Mouse (Mus musculus) embryonic facial prominence, embryonic 10.5 days (tissue): ENCODE measurements around the gene Srebf1. TPM values are rescaled to one million over a fixed set of nuclear protein-coding genes. Genes with fewer than 3 reads are reported as not detected.
A peak's percentile ranks its signal among the peaks of the same experiment; 100 is the strongest.

Source experiments
- DNase-seq: peaks from one replicate; pipeline ENCODE4 v3.0.0-alpha.2; 2017; ENCODE audit warnings: low spot score
- H3K27ac ChIP-seq: fragments of 300-500 bp; sonication (generic); replicated peaks from 2 replicates; pipeline ENCODE4 v1.5.1; 2016; ENCODE audit warnings: mild to moderate bottlenecking
- H3K27me3 ChIP-seq: fragments of 300-500 bp; sonication (generic); replicated peaks from 2 replicates; pipeline ENCODE4 v1.6.1; 2016; ENCODE audit warnings: low read depth, mild to moderate bottlenecking; ENCODE audit not compliant: poor library complexity, severe bottlenecking
- H3K36me3 ChIP-seq: fragments of 300-500 bp; sonication (generic); replicated peaks from 2 replicates; pipeline ENCODE4 v1.6.1; 2016; ENCODE audit warnings: mild to moderate bottlenecking, moderate library complexity
- H3K4me1 ChIP-seq: fragments of 300-500 bp; sonication (generic); 2 replicates; pipeline ENCODE4 v1.6.1; 2016
- H3K4me3 ChIP-seq: fragments of 300-500 bp; sonication (generic); 2 replicates; pipeline ENCODE4 v1.5.1; 2016; ENCODE audit warnings: mild to moderate bottlenecking, moderate library complexity
- H3K9me3 ChIP-seq: fragments of 300-500 bp; sonication (generic); 2 replicates; pipeline ENCODE4 v1.6.1; 2016; ENCODE audit warnings: mild to moderate bottlenecking
- WGBS: fragments of 180-500 bp; shearing (Covaris S2); methylation state at CpG from one replicate; pipeline ENCODE4 v1.1.7; 2016; 5-methylcytosine and 5-hydroxymethylcytosine counted together
- polyA plus RNA-seq: library from polyadenylated mRNA; unstranded; fragments of >200 nt; fragmentation: Nextera tagmentation; extraction: Ambion mirVana; gene quantifications from 2 replicates; pipeline ENCODE4 v1.2.1, GENCODE M21; 2016

Gene Srebf1
- polyA plus RNA-seq, 1 experiment from 2014 or later = 52.1 TPM

GRCm38 (mm10) chr11:60184346-60185325, 37.7 kb downstream of the Srebf1 start:
- DNase-seq = no peak
- WGBS = 67% methylated on average over 22 of the region's 22 CpGs
- H3K4me3 ChIP-seq = no peak overlapping the region
- peaks cover 72% of the 10 kb centered on the region for H3K4me1 ChIP-seq
- H3K9me3 ChIP-seq = no peaks in the 10 kb centered on the region
- H3K27me3 ChIP-seq = no peaks in the 10 kb centered on the region
- peaks cover 74% of the 10 kb centered on the region for H3K36me3 ChIP-seq
- H3K27ac ChIP-seq = peak overlapping the region; percentile 58

- 71% methylated on average over 2 of the region's 2 CpGs for WGBS
- peak overlapping the region; percentile 57 for H3K27ac ChIP-seq
- peaks cover 86% of the 10 kb centered on the region for H3K4me1 ChIP-seq
These were observed 39.6 kb downstream of the Srebf1 start for GRCm38 (mm10) chr11:60182741-60183140.

GRCm38 (mm10) chr11:60182116-60182670, 40.2 kb downstream of the Srebf1 start:
- no peaks in the 10 kb centered on the region for H3K9me3 ChIP-seq
- H3K27me3 ChIP-seq = no peaks in the 10 kb centered on the region
- H3K4me3 ChIP-seq = no peak overlapping the region
- WGBS = 88% methylated on average over 12 of the region's 12 CpGs
- H3K36me3 ChIP-seq = peaks cover 61% of the 10 kb centered on the region
- peaks cover 92% of the 10 kb centered on the region for H3K4me1 ChIP-seq
- DNase-seq = no peak
- 0 out of 2 replicates have a peak overlapping the region, but pooled peaks have one; percentile 57 for H3K27ac ChIP-seq

More at GRCm38 (mm10) chr11:60182741-60183140, 39.6 kb downstream of the Srebf1 start:
- H3K4me3 ChIP-seq = no peak overlapping the region
- H3K9me3 ChIP-seq = no peaks in the 10 kb centered on the region
- peaks cover 67% of the 10 kb centered on the region for H3K36me3 ChIP-seq
- DNase-seq = no peak
- no peaks in the 10 kb centered on the region for H3K27me3 ChIP-seq

- peaks cover 36% of the 10 kb centered on the region for H3K36me3 ChIP-seq
- H3K27ac ChIP-seq = no peak overlapping the region; the same call in 1 of the 2 replicates
- peak overlapping the region; percentile 80; the same call in 1 of the 2 replicates for H3K4me3 ChIP-seq
- H3K9me3 ChIP-seq = no peaks in the 10 kb centered on the region
- H3K4me1 ChIP-seq = peaks cover 99% of the 10 kb centered on the region
- H3K27me3 ChIP-seq = no peaks in the 10 kb centered on the region
- no peak for DNase-seq
These were observed 43.9 kb downstream of the Srebf1 start for GRCm38 (mm10) chr11:60178506-60178905.

GRCm38 (mm10) chr11:60178005-60178404, 44.4 kb downstream of the Srebf1 start:
- Histone ChIP-seq H3K27me3 (no peaks in the 10 kb centered on the region), H3K4me3 (peak overlapping the region; percentile 80), H3K36me3 (peaks cover 37% of the 10 kb centered on the region), H3K27ac (peak overlapping the region; percentile 93), H3K4me1 (peaks cover 99% of the 10 kb centered on the region), H3K9me3 (no peaks in the 10 kb centered on the region)
- 58% methylated on average over 6 of the region's 6 CpGs for WGBS
- DNase-seq = no peak

- peak overlapping the region; percentile 80 for H3K4me3 ChIP-seq
- peak; percentile 71 for DNase-seq
- no peaks in the 10 kb centered on the region for H3K27me3 ChIP-seq
- peaks cover 98% of the 10 kb centered on the region for H3K4me1 ChIP-seq
- no peaks in the 10 kb centered on the region for H3K9me3 ChIP-seq
- peak overlapping the region; percentile 93 for H3K27ac ChIP-seq
- WGBS = under 1% methylated on average over 42 of the region's 42 CpGs
- H3K36me3 ChIP-seq = peaks cover 43% of the 10 kb centered on the region
These were observed 45.3 kb downstream of the Srebf1 start for GRCm38 (mm10) chr11:60176975-60177657.

- Histone ChIP-seq H3K9me3 (no peaks in the 10 kb centered on the region), H3K4me3 (peak overlapping the region; percentile 80), H3K36me3 (peaks cover 45% of the 10 kb centered on the region), H3K27ac (peak overlapping the region; percentile 93), H3K27me3 (no peaks in the 10 kb centered on the region), H3K4me1 (peaks cover 97% of the 10 kb centered on the region)
- under 1% methylated on average over 71 of the region's 71 CpGs for WGBS
- peak; percentile 90 for DNase-seq
These were observed 46.0 kb downstream of the Srebf1 start for GRCm38 (mm10) chr11:60176182-60176974.

GRCm38 (mm10) chr11:60175371-60176181, 46.8 kb downstream of the Srebf1 start:
- no peaks in the 10 kb centered on the region for H3K27me3 ChIP-seq
- under 1% methylated on average over 66 of the region's 66 CpGs for WGBS
- peaks cover 95% of the 10 kb centered on the region for H3K4me1 ChIP-seq
- peak; percentile 78 for DNase-seq
- H3K4me3 ChIP-seq = peak overlapping the region; percentile 80
- no peaks in the 10 kb centered on the region for H3K9me3 ChIP-seq
- H3K27ac ChIP-seq = peak overlapping the region; percentile 93
- peaks cover 48% of the 10 kb centered on the region for H3K36me3 ChIP-seq

- peaks cover 88% of the 10 kb centered on the region for H3K4me1 ChIP-seq
- no peak overlapping the region for H3K27ac ChIP-seq
- DNase-seq = no peak
- no peaks in the 10 kb centered on the region for H3K9me3 ChIP-seq
- WGBS = 79% methylated on average over 10 of the region's 10 CpGs
- H3K36me3 ChIP-seq = peaks cover 54% of the 10 kb centered on the region
- H3K4me3 ChIP-seq = no peak overlapping the region
- H3K27me3 ChIP-seq = no peaks in the 10 kb centered on the region
These were observed 48.7 kb downstream of the Srebf1 start for GRCm38 (mm10) chr11:60173606-60174184.

GRCm38 (mm10) chr11:60172074-60172473, 50.3 kb downstream of the Srebf1 start:
- Histone ChIP-seq H3K9me3 (no peaks in the 10 kb centered on the region), H3K36me3 (peaks cover 59% of the 10 kb centered on the region), H3K27me3 (no peaks in the 10 kb centered on the region), H3K27ac (no peak overlapping the region), H3K4me1 (peaks cover 88% of the 10 kb centered on the region), H3K4me3 (no peak overlapping the region)
- 80% methylated on average over 3 of the region's 3 CpGs for WGBS
- DNase-seq = no peak

- Histone ChIP-seq H3K27me3 (no peaks in the 10 kb centered on the region), H3K4me1 (peaks cover 81% of the 10 kb centered on the region), H3K27ac (peak overlapping the region; percentile 51; the same call in 1 of the 2 replicates), H3K36me3 (peaks cover 70% of the 10 kb centered on the region), H3K9me3 (no peaks in the 10 kb centered on the region), H3K4me3 (no peak overlapping the region)
- no peak for DNase-seq
- WGBS = 44% methylated on average over 9 of the region's 9 CpGs
These were observed 53.6 kb downstream of the Srebf1 start for GRCm38 (mm10) chr11:60168780-60169179.
